Mouse (Mus musculus) cerebellum, postnatal 36 days (tissue): ENCODE measurements around the gene Lhx9.

ENCODE experiments used
- DNase-seq, 2 experiments: peaks; one replicate each; pipeline ENCODE4 v3.0.0; 2021 to 2022; ENCODE audit warnings: mixed read lengths in 2 of 2

The Lhx9 gene

GRCm38 (mm10) chr1:138839809-138840430 is 8.5 kb downstream of the Lhx9 start:
- peak in 1 of 2 experiments; percentile 7 for DNase-seq

- peak in 1 of 2 experiments; percentile 10 for DNase-seq
Measured at GRCm38 (mm10) chr1:138839291-138839690, 9.1 kb downstream of the Lhx9 start.

DNA sequence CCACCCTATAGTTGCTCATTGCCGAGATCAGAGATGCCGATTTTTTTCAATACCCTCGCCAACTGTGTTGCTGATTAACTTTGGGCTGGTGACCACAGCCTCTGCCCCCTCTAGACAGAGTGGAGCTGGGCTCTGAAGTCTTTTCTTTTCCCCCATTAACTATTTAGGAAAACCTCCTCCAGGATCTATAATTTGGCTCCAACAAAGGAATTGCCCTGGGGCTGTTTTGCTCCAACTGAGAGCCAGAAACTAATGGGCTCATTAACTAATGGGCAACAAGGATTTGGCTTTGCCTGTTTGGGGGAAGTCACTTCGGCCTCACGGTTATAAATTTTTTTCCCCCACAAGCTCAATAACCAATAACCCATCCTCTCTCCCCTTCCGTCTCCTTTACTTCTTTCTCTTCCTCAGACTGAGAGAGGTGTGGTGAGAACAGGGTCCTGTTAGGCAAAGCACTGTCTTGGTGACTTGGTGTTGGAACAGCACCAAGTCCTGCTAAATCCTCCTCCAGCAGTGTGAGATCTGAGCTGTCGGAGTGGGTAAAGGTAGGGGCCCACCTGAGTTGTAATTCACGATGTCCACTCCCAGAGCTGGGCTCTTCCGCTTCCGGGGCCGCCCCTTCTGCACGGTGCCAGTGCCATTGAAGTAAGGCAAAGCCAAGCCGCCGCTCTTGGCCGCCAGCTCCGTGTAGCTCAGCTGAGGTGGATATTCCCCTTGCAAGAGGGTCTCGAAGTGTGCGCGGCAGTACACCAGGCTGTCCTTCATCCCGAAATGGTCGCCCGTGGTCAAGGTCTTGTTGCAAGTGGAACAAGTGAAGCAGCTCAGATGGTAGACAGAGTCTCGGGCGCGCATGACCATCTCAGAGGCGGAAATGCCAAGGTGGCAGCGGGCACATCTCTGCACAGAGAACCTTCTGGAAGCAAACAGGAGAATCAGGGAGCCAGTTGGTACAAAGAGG is 10.3 kb downstream of the Lhx9 start:
- DNase-seq: peak in 1 of 2 experiments; percentile 11

- DNase-seq: peak in 1 of 2 experiments; percentile 35
Measured at GRCm38 (mm10) chr1:138835355-138835900, 12.9 kb downstream of the Lhx9 start.

DNA sequence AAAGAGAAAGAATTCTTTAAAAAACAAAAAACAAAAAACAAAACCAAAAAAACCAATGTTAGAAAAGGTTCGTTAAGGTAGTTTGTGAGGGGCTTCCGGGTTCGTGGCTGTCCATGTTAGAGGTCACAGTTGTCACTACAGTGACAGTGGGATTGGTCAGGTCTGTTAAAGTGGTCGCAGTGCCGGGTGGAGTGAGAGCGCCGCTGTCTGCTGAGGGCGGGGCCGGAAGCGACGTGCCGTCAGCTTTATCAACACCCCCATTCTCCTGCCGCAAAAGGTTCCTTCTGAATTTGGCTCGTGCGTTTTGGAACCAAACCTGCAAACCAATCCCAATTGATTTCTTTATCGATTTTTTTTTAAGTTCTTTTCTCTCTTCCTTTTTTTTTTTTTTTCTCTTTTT is 17.1 kb downstream of the Lhx9 start:
- DNase-seq: no peak

DNA sequence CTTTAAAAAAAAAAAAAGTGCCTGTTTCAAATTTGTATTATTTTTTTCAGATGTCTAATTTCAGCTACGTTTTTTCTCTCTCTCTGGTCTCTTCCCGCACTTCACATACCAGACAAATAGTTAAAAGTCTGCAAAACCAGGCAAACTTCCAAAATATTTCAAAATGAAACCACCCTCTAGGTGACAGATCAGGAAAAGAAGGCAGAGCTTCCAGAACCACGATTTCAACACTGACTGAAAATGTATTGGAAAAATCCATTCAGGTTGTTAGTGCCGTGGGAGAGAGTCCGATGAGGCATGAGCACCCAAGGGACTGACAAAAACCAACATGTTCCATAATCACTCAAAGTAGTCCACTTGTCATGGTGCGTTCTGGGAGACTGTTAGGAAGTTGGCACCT is 21.5 kb downstream of the Lhx9 start:
- no peak for DNase-seq

GRCm38 (mm10) chr1:138822985-138823322 is 25.4 kb downstream of the Lhx9 start:
- no peak for DNase-seq

GRCm38 (mm10) chr1:138822255-138822984 is 26.0 kb downstream of the Lhx9 start:
- no peak for DNase-seq

DNA sequence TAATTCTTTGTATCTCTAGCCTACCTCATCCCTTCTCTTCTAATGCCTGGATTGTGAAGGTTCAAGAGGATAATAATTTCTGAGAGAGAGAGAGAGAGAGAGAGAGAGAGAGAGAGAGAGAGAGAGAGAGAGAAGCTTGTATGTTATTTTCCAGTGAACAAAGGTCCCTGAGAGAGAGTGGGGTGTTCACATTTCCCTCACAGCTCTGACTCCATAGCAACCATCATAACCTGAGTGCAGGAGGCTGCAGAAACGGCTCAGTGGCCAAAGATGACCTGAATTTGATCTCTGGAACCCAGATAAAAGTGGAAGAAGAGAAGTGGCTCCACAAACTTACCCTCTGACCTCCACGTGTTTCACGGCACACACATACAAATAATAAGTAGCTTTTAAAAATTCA is 46.6 kb downstream of the Lhx9 start:
- no peak for DNase-seq

DNA sequence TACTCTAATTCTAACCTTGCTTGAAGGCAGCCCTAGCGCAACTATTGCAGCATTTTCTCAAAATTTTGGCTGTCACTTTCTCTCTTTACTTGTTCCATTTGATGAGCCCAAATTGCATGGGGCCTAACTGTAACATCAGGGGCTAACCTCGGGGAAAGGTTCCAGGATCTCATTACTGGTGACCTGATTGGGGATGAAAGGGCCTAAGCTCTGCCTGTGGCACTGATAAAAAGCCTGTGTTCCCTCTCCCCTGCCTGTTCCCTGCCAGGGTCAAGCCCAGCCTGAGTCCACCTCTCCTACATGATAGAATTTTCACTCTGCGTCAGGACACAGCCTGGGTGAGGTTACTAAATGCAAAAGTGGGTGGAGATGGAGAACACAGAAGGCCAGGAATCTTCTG is 47.1 kb downstream of the Lhx9 start:
- DNase-seq: no peak

GRCm38 (mm10) chr1:138799692-138800314 is 48.6 kb downstream of the Lhx9 start:
- DNase-seq: no peak

GRCm38 (mm10) chr1:138798110-138798509 is 50.3 kb downstream of the Lhx9 start:
- no peak for DNase-seq

DNA sequence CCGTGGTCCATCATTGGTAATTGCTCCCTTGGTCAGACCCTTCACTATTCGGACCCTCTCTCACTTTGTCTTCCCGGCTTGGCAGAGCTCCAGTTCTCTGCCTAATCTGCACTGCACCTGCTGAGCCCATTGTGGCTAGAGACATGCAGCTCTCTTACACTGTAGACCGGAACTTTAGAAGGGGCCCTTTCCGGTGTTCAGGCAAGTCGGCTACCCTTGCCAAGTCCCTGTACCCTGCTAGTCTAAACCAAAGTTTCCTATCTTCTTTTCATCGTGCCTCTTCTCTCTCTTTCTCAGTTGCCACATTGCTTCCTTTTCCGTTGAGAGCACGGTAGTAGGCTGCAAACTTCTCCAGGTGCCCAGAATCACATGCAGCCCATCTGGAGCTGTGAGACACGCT is 62.5 kb downstream of the Lhx9 start:
- no peak for DNase-seq

DNA sequence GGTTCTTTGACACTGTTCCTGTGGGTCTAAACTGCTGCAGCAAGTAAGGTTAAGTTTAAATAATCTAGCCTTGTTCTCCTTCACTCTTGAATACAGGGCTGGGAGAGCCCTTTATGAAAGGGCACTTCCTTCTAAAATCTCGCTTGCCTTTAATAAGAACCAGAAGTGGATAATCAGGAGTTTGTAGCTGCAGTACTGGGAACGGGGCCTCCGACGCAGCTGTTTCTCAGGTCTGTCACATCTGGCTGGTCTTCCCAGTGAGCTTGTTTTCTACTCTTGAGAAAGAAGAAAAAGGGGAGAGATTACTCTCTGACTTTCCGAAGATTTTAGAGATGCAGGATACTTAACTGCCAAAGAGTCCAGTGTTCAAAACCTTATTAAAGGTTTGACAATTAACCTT is 64.4 kb downstream of the Lhx9 start:
- DNase-seq: no peak
